Mouse (Mus musculus): ENCODE measurements around the gene Lyzl6.

Lyzl6 gene

DNA sequence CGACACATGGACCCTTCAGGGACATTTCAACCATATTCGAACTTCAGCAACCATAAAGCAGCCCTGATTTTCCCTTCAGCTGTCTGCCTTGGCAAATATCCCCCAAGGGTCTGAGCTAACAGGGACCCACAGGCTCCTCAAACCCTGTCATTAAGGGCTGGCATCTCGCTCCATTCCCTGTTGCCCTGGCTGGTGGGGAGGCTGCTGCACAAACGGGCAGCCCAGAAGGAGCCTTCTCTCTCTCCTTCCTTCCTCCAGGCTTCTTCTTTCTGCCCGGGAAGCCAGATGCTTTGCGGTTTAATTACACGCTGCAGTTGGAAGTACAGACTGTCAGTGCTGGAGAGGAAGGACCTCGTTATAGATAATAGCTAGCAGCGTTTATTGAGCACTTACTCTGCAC is 4.5 kb upstream of the Lyzl6 start:
- DNase-seq = no peak

DNA sequence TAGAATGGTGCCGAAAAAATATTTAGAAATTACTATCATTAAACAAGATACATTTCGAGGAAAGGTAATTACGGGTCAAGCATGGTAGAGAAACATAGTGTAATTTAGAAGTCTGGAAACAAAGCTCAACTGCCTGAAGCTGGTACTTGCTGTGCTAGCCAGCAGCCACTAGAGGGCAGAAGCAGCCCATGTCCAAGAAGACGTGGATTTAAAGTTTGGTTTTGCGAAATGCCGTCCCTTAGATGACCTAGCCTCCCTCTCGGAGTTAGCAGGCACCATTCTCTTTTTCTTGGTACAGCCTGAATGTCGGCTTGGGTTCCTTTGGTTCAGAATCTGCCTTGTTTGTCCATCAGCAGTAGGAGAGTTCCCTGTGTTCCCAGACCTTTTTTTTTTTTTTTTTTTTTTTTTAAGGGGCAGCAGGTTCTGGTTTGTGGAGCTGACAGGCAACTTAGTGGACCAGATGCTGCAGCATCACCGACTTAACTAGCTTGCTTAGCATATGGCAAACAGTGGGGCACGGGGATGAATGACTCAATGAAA is 787 bp upstream of the Lyzl6 start:
- DNase-seq = peak; percentile 47 to 73

DNA sequence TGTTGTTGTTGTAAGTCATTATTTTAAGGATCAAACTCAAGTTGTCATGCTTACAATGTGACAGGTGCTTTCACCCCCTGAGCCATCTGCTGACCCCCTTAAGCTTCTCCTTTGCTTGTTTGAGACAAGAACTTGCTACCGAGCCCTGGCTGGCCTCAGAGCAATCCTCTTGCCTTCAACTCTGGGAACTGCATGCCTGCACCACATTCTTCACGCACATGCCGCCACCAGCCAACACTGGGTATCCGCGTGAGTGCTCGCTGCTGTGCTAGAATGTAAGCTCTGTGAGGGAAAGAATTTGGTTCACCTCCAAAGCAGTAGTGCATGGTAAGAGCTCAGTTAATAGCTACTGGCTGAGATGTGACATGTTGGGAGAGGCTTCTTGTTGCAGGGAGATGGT is 2.4 kb downstream of the Lyzl6 start:
- no peak for DNase-seq

DNA sequence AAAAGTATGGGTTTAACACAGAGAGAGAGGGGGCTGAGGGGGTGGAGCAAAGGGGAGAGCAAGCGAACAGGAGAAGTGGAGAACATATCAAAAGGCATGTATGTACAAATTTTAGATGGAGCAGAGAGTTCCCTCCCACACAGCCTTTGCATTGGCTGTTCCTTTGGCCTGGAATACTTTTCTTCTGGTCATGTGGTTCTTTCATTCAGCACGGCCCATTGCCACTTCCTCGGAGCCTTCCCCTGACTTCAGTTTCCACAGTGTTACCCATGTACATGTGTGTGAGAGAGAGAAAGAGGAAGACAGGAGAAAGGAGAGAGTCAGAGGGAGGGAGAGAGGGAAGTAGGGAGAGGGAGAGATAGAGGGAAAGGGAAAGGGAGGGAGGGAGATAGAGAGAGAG is 3.2 kb downstream of the Lyzl6 start:
- no peak for DNase-seq

DNA sequence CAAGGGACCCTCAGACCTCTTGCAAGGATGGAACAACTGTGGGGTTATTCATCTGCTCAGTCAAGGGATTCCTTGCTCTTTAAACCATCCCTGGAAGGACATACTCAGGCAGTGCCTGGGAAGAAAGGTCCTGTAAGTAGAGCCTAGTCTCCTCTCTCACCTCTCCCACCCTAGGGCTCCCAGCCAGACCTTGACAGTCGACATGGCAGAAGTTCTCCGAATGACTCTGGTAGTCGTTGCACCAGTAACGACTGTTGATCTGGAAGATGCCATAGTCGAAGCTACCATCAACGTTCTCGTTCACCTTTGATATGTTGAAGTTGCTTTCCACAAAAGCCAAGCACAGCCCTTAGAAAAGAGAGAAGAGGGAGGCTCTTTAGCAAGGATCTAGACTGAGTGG is 3.9 kb downstream of the Lyzl6 start:
- no peak for DNase-seq

DNA sequence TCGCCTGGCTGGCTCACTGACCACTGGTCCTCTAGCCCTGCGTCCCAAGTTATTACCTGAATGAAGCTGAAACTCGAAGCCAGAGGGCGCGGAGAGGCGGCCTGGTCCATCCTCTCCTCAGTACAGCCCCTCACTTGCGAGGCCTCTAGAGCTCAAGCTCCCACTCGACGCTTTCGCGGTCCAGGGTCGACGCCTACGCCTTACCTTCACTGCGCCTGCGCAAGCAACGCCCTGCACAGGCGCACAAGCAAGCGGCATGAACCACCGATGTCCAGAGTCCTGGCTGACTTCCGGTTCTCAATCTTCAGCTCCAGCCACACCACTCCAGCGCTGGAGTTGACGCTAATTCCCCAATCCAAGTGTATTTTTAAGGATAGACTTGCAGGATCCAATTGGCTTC is 11.2 kb downstream of the Lyzl6 start:
- DNase-seq = no peak

DNA sequence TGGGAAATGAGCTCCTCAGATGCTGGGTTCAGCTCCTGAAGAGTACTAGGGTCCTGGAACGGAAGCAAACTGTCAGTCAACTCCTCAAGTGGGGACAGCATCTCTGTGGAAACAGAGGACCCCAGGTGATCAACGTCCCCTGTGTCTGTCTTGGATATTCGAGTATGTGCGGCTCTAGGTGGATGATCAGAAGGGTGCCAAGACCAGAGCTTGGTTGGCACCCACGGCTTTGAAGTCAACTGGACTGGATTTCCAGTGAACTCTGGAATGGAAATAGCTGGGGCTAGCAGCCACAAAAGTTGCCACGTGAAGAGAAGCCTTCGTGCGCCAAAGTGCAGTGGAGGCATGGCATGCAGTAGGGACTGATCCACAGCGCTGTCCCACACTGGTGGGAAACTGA is 17.6 kb downstream of the Lyzl6 start, which contains the start of gene Gm884:
Gm884 (minus strand) TSS at position 101 of the 400 bp plus-strand sequence.
- no peak for DNase-seq

DNA sequence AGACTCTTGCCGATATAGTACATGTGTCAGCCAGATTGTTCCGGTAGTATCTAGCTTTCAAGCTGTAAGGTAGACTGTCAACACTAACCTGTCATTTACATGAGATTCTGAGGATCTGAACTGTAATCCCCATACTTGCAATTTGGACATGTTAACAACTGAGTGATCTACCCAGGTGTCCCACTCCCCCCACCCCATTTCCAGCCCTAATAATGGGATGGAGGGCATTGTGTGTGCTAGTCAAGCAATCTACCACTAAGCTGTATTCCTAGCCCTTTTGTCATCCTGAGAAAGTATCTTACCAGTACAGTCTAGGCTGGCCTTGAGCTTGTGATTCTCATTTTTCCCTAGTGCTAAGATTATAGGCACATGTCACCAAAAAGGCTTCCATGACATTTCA is 27.9 kb downstream of the Lyzl6 start:
- no peak for DNase-seq

DNA sequence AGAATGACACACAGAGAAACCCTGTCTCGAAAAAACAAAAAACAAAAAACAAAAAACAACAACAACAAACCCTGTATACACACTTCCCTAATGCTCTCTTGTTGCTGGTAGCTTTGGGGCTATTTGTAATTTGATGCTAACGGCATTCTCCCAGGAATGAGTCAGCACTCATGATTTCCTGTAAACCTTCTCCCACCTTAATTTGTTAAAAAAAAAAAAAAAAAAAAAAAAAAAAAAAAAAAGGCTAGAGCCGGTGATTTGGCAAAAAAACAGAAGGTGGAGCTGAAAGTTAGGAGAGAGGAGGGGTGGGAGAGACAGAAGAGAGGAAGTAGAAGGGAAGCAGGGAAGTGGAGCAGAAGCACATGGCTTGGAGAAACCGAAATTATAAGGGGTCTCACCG is 32.1 kb downstream of the Lyzl6 start:
- no peak for DNase-seq

Data from kidney, postnatal 36 days (tissue).